Mouse (Mus musculus): ENCODE results near the gene Spaca6. TPM values are rescaled to one million over a fixed set of nuclear protein-coding genes. Genes with fewer than 3 reads are reported as not detected.

Spaca6 gene
- 10 to 100 TPM; 36.1 to 38.8 TPM for total RNA-seq (2021)

GRCm38 (mm10) chr17:17826751-17827657 lies at the start of gene Spaca6:
Gene Spaca6 (plus strand): TSS chr17:17827158.
- peak; percentile 98 for DNase-seq

- no peak for DNase-seq
Observed at GRCm38 (mm10) chr17:17790866-17791630, 35.9 kb upstream of the Spaca6 start.

GRCm38 (mm10) chr17:17792578-17792977 lies 34.4 kb upstream of the Spaca6 start:
- DNase-seq: peak; percentile 38

GRCm38 (mm10) chr17:17795527-17795926 lies 31.4 kb upstream of the Spaca6 start:
- DNase-seq: no peak

- no peak for DNase-seq
Observed at GRCm38 (mm10) chr17:17823612-17824336, 3.2 kb upstream of the Spaca6 start.

- peak; percentile 52 for DNase-seq
Observed at GRCm38 (mm10) chr17:17825921-17826591, 902 bp upstream of the Spaca6 start.

GRCm38 (mm10) chr17:17827658-17828190 lies 766 bp downstream of the Spaca6 start:
- peak; percentile 73 for DNase-seq

- peak; percentile 69 for DNase-seq
Observed at GRCm38 (mm10) chr17:17828191-17828981, 1.4 kb downstream of the Spaca6 start.

- no peak for DNase-seq
Observed at GRCm38 (mm10) chr17:17829052-17829785, 2.3 kb downstream of the Spaca6 start.

GRCm38 (mm10) chr17:17829816-17830535 lies 3.0 kb downstream of the Spaca6 start:
- DNase-seq: no peak

GRCm38 (mm10) chr17:17830731-17831130 lies 3.8 kb downstream of the Spaca6 start:
- no peak for DNase-seq

- peak; percentile 39 for DNase-seq
Observed at GRCm38 (mm10) chr17:17834896-17835295, 7.9 kb downstream of the Spaca6 start.

- DNase-seq: no peak
Observed at GRCm38 (mm10) chr17:17836101-17836500, 9.1 kb downstream of the Spaca6 start.

GRCm38 (mm10) chr17:17837426-17837825 lies 10.5 kb downstream of the Spaca6 start:
- peak; percentile 37 for DNase-seq

GRCm38 (mm10) chr17:17837919-17838701 lies 11.2 kb downstream of the Spaca6 start:
- peak; percentile 97 for DNase-seq

GRCm38 (mm10) chr17:17839276-17839675 lies 12.3 kb downstream of the Spaca6 start:
- no peak for DNase-seq

GRCm38 (mm10) chr17:17840796-17841195 lies 13.8 kb downstream of the Spaca6 start:
- DNase-seq: no peak

GRCm38 (mm10) chr17:17843534-17844261 lies 16.7 kb downstream of the Spaca6 start:
- DNase-seq: no peak

Measured in heart, postnatal 4 days (tissue).